ENCODE assay signal across 8 mouse cellular contexts in genomic region chr9:7961366-7962160, GRCm38 (mm10). TPM values are rescaled to one million over a fixed set of nuclear protein-coding genes. Genes with fewer than 3 reads are reported as not detected.
DNase-seq lines count a peak whose midpoint lies in the region; ATAC-seq and TF ChIP-seq lines count a peak whose summit lies in the region.

No protein-coding gene starts in this region.

- no peak for TF ChIP-seq CTCF in cerebellum, adult 2 months (IDR thresholded peaks at IDR 0.05; ENCODE audit: borderline replicate concordance, insufficient read depth, low read depth, low read length)

- H3K4me3 ChIP-seq in cerebellum, adult 2 months (replicated peaks; ENCODE audit: insufficient read depth, low read depth, low read length): no peak overlapping the region
- no peak overlapping the region for H3K4me3 ChIP-seq in forebrain, embryonic 15.5 days
- no peak overlapping the region for H3K4me3 ChIP-seq in intestine, embryonic 15.5 days (replicated peaks)

- 19% methylated on average over 21 of the region's 21 CpGs for WGBS in cerebellum, adult 2 months
- WGBS in forebrain, embryonic 15.5 days: 30% methylated on average over 21 of the region's 21 CpGs
- 35% methylated on average over 21 of the region's 21 CpGs for WGBS in intestine, embryonic 15.5 days

- H3K36me3 ChIP-seq in forebrain, embryonic 15.5 days: no peaks in the 10 kb centered on the region
- H3K36me3 ChIP-seq in intestine, embryonic 15.5 days: no peaks in the 10 kb centered on the region; the same call in 1 of the 2 replicates

- intact Hi-C loops in gastrocnemius, postnatal 36 days (cut with DNase I): no loop called here

- no peak overlapping the region for H3K9ac ChIP-seq in forebrain, embryonic 15.5 days (replicated peaks)
- H3K9ac ChIP-seq in intestine, embryonic 15.5 days: no peak overlapping the region

- TF ChIP-seq POLR2A in cerebellum, adult 2 months (IDR thresholded peaks at IDR 0.05; ENCODE audit: borderline replicate concordance, insufficient read depth, low read length): no peak

- DNase-seq in cerebellum, adult 2 months: peak; percentile 31 to 34
- no peak for DNase-seq in cerebellum, adult 11-12 months
- peak; percentile 66 for DNase-seq in R1 (ENCODE audit: low read depth, low spot score)
- DNase-seq in mesoderm, embryonic 11.5 days (ENCODE audit: low read depth, low spot score): peak; percentile 49
- no peak for DNase-seq in c-Kit-positive CD71-positive TER-119-positive erythroid progenitor cells, embryonic 14.5 days (ENCODE audit: low spot score)
- DNase-seq in gastrocnemius, postnatal 36 days: no peak

- ATAC-seq in forebrain, embryonic 15.5 days (replicated peaks): 0 out of 2 replicates have a peak, but pooled peaks have one; percentile 11
- ATAC-seq in intestine, embryonic 15.5 days: no peak

- H3K27me3 ChIP-seq in cerebellum, adult 2 months (ENCODE audit: control insufficient read depth, insufficient read depth, low read length): no peaks in the 10 kb centered on the region
- no peaks in the 10 kb centered on the region for H3K27me3 ChIP-seq in forebrain, embryonic 15.5 days
- H3K27me3 ChIP-seq in intestine, embryonic 15.5 days (replicated peaks): no peaks in the 10 kb centered on the region

- H3K4me2 ChIP-seq in forebrain, embryonic 15.5 days (replicated peaks): no peak overlapping the region; the same call in 1 of the 2 replicates
- no peak overlapping the region; the same call in 1 of the 2 replicates for H3K4me2 ChIP-seq in intestine, embryonic 15.5 days (replicated peaks)

- no peak overlapping the region for H3K27ac ChIP-seq in cerebellum, adult 2 months (ENCODE audit: insufficient read depth, low read length)
- peak overlapping the region; percentile 67 for H3K27ac ChIP-seq in forebrain, embryonic 15.5 days (replicated peaks)
- peak overlapping the region; percentile 68; the same call in 1 of the 2 replicates for H3K27ac ChIP-seq in intestine, embryonic 15.5 days

- no peaks in the 10 kb centered on the region for H3K9me3 ChIP-seq in forebrain, embryonic 15.5 days
- H3K9me3 ChIP-seq in intestine, embryonic 15.5 days: no peaks in the 10 kb centered on the region

- peaks cover 17% of the 10 kb centered on the region for H3K4me1 ChIP-seq in cerebellum, adult 2 months (ENCODE audit: control insufficient read depth, insufficient read depth, low read length)
- peaks cover 36% of the 10 kb centered on the region for H3K4me1 ChIP-seq in forebrain, embryonic 15.5 days
- H3K4me1 ChIP-seq in intestine, embryonic 15.5 days (replicated peaks): peaks cover 23% of the 10 kb centered on the region

RNA-seq across cellular contexts. Expression of gene Yap1, which starts 42.8 kb away (rescaled TPM):
- polyA plus RNA-seq in cerebellum, adult 2 months (2012; rRNA removed): 8.5 and 10.0 TPM in 2 replicates
- 8.9 and 9.0 TPM in 2 replicates for polyA plus RNA-seq in forebrain, embryonic 15.5 days (2015; fragmentation: Nextera tagmentation; extraction: Ambion mirVana)
- polyA plus RNA-seq in intestine, embryonic 15.5 days (2015; fragmentation: Nextera tagmentation; extraction: Ambion mirVana): 25.3 and 25.9 TPM in 2 replicates
- 10 to 100 TPM; 30.8 to 34.9 TPM for total RNA-seq in gastrocnemius, postnatal 36 days (2021)

Comparison
In these comparisons a context has a peak if more than half of its experiments do, and no peak if none do; other contexts are left out.
1. DNase-seq: peak in cerebellum, adult 2 months (2 of 2), R1 (single experiment) and mesoderm, embryonic 11.5 days (single experiment); none in cerebellum, adult 11-12 months (single experiment), c-Kit-positive CD71-positive TER-119-positive erythroid progenitor cells, embryonic 14.5 days (single experiment) and gastrocnemius, postnatal 36 days (0 of 2).